Mouse (Mus musculus) fat pad, adult 2 months (tissue): ENCODE results near the gene Nav3.

Experiments
- DNase-seq: peaks from one replicate; pipeline ENCODE4 v3.0.0-alpha.2; 2011; ENCODE audit warnings: low read depth, low spot score; ENCODE audit errors: extremely low read depth

The Nav3 gene

GRCm38 (mm10) chr10:110455838-110456493 is at the start of gene Nav3:
TSS of gene Nav3 (minus strand) at chr10:110456204.
- no peak for DNase-seq

DNA sequence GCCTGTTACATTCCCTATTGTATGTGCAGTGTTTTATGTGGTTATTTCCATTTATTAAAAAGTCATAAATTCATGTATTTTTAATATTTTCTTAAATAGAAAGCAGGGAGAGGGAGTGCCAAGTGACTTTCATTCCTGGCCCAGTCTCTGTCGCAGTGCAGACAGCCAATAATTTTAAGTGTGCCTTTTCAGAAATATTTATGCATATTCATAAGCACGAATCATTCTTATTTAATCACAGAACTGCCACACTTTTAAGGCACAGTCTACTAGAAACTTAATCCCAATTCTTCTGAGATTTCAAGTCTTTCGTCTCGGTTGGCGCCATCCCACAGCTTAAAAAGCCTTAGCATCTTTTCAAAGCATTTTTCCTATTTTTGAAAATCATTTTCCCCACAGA is 29.3 kb upstream of the Nav3 start:
- DNase-seq: no peak

GRCm38 (mm10) chr10:110484822-110485221 is 28.8 kb upstream of the Nav3 start:
- no peak for DNase-seq

GRCm38 (mm10) chr10:110479189-110479588 is 23.2 kb upstream of the Nav3 start:
- DNase-seq: no peak

- DNase-seq: no peak
These were observed 21.8 kb upstream of the Nav3 start for GRCm38 (mm10) chr10:110477689-110478314.

GRCm38 (mm10) chr10:110474107-110474506 is 18.1 kb upstream of the Nav3 start:
- no peak for DNase-seq

DNA sequence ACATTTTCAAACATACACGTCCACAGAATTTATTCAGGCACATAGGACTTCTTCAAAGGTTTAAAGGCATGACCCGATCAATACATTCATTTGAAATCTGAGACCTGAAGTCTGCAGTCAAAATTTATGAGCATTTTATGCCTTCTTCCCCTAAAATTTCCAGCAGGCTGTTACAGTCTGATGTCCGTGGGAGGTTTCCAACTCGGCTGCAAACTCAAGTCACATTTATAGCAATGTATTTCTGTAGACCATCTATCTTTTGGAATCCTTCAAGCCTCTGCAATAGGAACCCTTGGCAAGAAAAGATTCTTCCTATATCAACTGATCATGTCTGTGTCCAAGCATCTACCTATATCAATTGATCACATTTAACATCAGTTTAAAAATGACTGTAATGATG is 13.4 kb upstream of the Nav3 start:
- DNase-seq: no peak

DNA sequence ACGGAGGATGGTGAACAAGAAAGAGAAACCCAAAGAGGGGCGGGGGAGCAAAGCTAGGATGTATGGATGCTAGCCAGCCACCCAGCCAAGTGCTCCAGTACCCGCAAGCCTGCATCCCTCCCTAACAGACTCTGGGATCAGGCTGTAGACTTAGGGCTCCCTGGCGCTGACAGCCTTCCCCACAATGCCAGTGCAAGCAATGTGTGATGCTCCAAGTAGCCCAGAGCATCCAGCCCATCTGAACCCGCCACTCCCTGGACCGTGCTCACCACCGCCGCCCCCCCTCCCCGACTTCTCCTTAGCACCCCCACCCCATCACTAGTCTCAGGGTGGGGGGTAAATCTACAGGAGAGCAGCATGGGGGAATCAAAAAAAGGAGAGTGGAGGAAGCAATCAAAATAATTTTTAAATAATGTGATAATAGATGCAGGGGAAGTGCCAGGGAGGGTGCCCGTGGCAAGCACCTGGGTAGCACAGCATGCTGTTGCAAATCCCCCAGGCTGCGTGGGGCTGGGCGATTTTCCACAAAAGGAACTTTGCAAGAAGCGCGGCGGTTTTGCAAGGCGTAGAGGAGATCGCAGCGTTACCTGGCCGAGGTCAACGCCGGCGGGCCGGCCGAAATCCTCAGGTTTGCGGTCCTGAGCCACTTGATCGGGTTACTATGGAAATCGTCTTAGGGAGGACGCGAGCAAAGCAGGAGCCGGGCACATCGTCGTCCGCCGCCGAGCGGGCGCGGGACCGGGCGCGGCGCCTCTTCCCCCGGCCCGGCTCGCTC is 754 bp downstream of the Nav3 start:
- DNase-seq: no peak

GRCm38 (mm10) chr10:110453566-110453965 is 2.4 kb downstream of the Nav3 start:
- no peak for DNase-seq

DNA sequence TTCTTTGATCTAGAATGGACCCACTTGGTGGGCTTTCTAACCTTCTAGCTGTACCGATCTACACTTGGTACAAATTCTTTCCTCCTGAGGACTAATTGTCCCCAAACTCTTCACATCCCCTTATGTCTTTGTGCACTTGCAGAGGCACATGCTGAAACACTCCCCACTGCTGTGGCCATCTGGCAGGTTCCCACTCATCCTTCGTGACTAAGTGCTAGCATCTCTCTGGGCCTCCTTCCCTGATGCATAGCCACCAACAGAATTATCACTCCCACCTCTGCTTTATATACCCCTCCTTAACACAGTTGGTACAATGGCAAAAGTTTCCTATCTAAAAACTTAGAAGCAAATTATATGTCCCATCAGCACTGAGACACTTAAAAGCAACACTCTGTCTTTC is 15.6 kb downstream of the Nav3 start:
- no peak for DNase-seq

GRCm38 (mm10) chr10:110431078-110431477 is 24.9 kb downstream of the Nav3 start:
- DNase-seq: no peak

DNA sequence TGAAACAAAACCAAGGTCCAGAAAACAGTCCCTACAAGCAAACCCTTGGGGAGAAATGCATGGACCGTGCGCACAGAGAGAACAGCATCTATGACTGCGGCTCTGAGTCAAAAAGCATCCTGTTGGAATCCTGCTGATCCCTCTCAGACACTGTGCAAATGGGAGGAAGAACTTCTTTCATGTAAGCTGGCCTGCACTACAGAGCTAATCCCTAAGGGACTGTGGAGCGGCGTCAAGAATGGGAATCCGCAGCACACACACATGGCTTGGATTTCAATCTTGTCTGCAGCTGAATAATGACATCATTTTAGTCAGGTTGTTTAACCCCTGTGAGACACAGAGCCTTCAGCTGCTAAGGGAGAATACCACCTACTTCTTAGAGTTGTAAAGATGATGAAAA is 26.4 kb downstream of the Nav3 start:
- no peak for DNase-seq

DNA sequence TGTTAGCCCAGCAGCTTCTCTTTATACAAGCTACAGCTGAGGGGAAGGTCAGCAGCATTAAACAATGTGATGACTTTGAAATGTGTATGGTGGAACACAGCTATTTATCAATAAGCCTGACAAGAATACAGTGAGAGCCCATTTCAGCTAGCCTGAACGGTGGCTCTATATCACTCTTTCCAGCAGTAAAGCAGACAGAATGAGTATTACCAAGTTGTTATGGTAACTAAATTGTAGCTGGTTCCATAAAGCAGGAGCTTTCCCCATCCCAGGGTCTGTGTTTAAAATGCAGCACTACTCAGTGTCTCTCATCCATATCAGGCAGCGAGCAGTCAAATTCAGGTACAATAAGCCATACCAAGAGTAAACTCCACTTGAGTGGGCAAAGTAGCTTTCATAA is 27.0 kb downstream of the Nav3 start:
- DNase-seq: no peak

DNA sequence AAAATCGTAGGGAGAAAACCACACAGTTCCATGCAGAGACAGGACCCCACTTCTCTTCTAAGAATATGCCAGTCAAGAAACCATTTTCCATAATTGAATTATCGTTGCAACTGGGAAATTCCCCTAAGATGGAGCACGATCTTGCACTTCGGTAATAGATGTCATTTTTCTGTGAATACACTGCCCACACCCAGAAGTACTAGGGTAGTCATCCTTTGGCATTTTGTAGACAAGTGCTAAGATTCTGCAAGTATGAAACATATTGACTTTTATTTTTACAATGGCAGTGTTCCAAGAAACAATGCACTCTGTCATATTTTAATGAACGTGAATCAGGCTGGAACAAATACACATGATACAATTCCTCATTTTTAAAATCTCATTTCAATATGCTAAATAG is 34.5 kb downstream of the Nav3 start:
- DNase-seq: no peak

GRCm38 (mm10) chr10:110417003-110417402 is 39.0 kb downstream of the Nav3 start:
- DNase-seq: no peak

DNA sequence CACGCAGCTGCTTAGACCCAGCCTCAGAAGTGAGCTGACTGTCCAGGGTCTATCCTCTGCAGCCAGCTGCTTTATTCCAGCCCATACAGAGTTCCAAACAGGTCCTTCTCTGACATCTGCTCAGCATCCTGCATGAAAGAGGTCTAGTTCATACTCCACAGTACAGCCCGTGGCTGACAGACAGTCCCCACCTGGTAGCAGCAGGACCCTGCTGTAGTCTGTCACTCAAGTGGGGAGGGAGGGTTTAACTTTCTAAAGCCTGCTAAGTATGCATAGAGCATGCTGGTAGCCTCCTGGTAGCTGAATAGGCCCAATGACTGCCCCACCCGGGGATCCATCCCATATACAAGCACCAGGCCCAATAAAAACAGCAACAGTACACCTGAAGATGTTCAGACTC is 40.4 kb downstream of the Nav3 start:
- DNase-seq: no peak

DNA sequence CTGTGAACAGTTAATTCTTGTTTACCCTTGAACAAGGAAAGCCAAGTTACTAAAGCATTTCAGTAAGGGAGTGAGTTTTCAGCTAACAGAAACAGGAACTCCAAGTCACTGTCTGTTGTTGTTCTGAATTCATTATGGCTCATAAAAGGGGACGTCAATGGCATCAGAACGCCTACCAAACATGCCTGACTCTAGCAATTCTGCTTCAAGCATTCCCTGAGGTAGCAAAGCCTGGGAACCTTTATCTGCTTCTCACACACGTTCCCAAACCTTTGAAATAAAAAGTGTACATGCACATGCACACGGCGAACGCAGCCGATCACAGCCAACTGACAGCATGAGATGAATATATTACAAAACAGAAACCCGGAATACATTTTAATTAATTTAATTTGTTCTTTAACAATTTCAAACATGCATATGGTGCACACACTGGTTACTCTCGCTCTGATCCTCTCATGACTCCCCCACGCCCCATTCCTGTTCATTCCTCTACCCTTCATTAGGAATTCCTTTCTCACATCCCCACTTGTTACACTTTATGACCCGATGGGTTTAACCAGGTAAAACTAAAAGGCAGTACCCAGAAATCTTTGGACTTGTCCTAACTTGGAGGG is 42.6 kb downstream of the Nav3 start:
- DNase-seq: no peak

DNA sequence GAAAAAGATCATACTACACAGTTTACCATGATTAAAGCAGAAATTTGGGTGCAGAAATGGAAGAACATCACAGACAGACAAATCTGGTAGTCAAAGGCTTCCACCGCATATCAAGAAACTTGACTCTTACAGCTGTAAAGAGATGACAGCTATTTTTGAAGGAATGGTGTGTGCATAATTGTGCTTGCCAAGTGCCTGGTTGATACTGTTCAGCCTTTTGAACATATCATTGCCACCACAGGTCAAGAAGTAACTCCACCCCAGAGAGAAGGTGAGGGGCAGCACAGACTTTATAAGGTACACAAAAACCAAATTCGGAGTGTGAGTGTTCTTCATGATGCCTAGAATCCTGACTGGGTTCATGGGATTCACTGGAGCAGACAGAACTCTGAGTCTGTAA is 53.1 kb downstream of the Nav3 start:
- DNase-seq: no peak

DNA sequence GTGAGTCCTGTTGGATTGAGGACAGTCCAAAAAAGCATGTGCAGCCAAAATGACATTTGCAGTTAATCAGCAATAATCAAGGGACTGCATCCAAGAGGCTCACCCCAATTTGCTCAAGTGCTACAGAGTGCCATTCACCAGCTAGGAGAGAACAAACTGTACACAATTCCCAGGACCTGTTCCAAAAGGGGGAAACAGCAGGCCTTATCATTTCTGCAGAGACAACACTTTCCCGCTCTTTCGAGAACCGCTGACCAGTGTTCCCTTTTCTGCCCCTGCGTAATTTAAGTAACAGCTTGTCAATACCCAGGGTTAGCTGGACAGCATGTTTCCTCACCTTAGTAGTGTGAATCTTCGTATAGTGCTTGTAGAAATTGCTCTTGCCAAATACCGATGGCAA is 55.4 kb downstream of the Nav3 start:
- DNase-seq: no peak

- no peak for DNase-seq
These were observed 57.4 kb downstream of the Nav3 start for GRCm38 (mm10) chr10:110398643-110399042.

- DNase-seq: no peak
These were observed 69.4 kb downstream of the Nav3 start for GRCm38 (mm10) chr10:110386476-110387197.
